Mouse (Mus musculus) neural tube, postnatal 0 days (tissue): ENCODE results near the gene Rapsn. TPM values are rescaled to one million over a fixed set of nuclear protein-coding genes. Genes with fewer than 3 reads are reported as not detected.

ENCODE experiments used
- polyA plus RNA-seq: library from polyadenylated mRNA; unstranded; fragments of >200 nt; fragmentation: Nextera tagmentation; extraction: Ambion mirVana; gene quantifications from 2 replicates; pipeline ENCODE4 v1.2.1, GENCODE M21; 2015

Rapsn gene
- polyA plus RNA-seq, result 1.3 and 1.5 TPM in 2 replicates

GRCm38 (mm10) chr2:91035385-91035784 lies at the start of gene Rapsn:
TSS of gene Rapsn (plus strand) at chr2:91035620.

DNA sequence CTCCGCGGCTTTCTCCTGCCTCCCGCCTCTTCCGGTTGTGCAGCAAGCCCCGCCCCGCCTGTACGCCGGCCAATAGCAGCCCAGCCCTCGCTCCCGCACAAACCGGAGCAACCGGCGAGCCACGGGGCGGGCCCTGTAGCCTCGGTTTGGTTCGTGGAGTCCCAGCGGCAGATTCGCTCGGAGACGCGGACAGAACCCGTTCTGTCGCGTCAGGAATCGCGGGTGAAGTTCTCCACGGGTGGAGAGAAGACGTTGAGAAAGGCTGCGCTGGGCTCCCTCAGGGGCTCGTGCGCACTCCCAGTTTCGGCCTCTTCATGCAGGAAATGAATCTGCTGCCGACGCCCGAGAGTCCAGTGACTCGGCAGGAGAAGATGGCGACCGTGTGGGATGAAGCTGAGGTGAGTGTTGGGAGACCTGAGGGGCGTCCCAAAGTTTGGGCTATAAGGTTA lies 18.5 kb downstream of the Rapsn start, which contains the start of gene Psmc3:
Psmc3 (plus strand) TSS at position 76 of the 449 bp plus-strand sequence.

DNA sequence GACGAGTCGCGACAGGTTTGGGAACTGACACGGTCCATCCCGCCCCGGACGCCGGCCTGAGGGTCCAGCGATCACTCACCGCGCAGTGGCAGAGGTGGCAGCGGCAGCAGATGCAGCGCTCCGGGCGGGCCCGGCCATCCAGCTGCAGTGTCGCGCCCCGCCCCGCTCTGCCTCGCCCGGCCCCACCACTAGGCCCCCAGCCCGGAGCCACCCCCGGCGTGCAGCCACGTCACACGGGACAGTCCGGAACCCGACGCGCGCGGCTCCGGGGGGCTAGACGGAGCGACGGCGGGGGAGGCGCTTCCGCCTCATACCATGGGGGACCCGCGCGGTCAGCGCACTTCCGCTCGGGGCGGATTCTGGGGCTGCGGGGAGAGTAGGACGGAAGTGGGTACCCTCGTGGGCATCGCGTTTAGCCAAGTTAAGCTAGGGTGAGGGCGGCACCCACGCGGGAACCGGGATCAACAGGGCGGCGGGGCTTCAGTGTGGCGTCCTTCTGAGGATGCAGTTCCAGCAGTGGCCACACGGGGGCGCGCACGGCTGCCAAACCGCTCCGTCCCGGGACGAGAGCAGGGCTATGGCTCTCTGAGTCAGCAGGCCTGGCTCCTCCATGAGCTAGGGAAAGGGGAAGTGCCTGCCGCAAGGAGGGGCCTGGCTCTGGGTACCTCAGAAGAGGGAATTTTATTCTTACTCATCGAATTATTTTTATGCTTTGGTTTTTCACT lies 34.8 kb downstream of the Rapsn start, which contains the start of gene Slc39a13:
Slc39a13 (minus strand) TSS at position 342 of the 725 bp plus-strand sequence.

DNA sequence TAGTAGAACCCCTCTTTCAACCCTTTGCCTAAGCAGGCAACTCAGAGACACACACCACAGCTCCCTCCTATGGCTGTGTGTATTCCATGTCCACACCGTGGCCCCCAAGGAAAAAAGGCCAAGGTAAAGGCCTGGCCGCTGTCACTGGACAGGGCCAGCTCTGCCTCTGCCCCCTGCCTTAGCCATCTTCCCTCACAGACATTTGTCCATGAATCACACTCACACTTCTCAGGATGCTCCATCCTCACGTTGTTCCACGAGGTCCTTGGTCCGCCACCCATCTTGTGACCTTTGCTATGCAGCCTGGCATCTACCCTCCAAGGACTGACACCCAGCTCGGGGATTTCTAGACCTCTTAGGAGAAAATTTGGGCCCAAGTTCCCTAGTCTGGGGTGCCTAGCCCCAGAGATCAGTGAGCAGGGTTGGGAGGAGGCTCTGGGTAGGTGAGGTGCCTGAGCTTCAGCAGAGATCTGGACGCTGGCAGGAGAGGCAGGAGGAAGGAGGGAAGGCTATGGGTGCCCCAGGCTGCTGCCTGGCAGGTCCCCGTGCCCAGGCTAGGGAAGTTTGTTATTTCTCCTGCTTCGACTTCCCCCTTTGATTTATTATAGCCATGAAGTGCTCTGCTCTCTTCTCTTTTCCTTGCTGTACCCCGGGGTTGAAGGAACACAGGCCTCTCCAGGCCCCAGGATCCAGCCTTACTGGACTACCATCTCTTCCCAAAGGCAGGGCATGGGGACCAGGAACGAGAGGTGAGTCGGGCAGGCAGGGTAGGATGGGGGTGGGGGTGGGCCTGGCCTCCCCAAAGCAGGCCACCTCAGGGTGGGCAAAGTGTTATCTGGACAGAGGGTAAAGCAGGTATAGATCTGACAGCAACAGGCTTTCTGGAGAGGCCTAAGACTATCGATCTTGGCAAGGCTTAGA lies 46.6 kb downstream of the Rapsn start, which contains the start of gene Spi1:
Spi1 (plus strand) TSS at position 616 of the 921 bp plus-strand sequence.

Other genes with a start within 250 kb of the Rapsn start
- gene Mtch2, start 188.5 kb upstream of the Rapsn start, polyA plus RNA-seq, result 208 and 216 TPM in 2 replicates
- 325 and 366 TPM in 2 replicates for gene C1qtnf4, start 149.8 kb upstream of the Rapsn start, polyA plus RNA-seq
- 39.9 and 40.1 TPM in 2 replicates for gene Kbtbd4, start 130.9 kb upstream of the Rapsn start, polyA plus RNA-seq
- gene Ndufs3, start 130.8 kb upstream of the Rapsn start, polyA plus RNA-seq, result 280 and 302 TPM in 2 replicates
- 49.7 and 53.5 TPM in 2 replicates for gene Celf1, start 95.2 kb upstream of the Rapsn start, polyA plus RNA-seq
- 229 and 245 TPM in 2 replicates for gene Psmc3, start 18.4 kb downstream of the Rapsn start, polyA plus RNA-seq
- 28.0 and 30.3 TPM in 2 replicates for gene Slc39a13, start 34.8 kb downstream of the Rapsn start, polyA plus RNA-seq
- gene Spi1, start 46.8 kb downstream of the Rapsn start, polyA plus RNA-seq, result 7.3 and 7.9 TPM in 2 replicates
- gene Mybpc3, start 82.5 kb downstream of the Rapsn start, polyA plus RNA-seq, result 0.09 TPM in 1 of 2 replicates, not detected in the other
- 31.9 and 36.3 TPM in 2 replicates for gene Madd, start 148.2 kb downstream of the Rapsn start, polyA plus RNA-seq
- 2.1 and 2.5 TPM in 2 replicates for gene Nr1h3, start 167.2 kb downstream of the Rapsn start, polyA plus RNA-seq
- 29.8 and 31.3 TPM in 2 replicates for gene Acp2, start 167.3 kb downstream of the Rapsn start, polyA plus RNA-seq
- gene Ddb2, start 201.4 kb downstream of the Rapsn start, polyA plus RNA-seq, result 11.7 and 13.5 TPM in 2 replicates
- gene Pacsin3, start 220.3 kb downstream of the Rapsn start, polyA plus RNA-seq, result 28.1 and 28.7 TPM in 2 replicates
- gene Arfgap2, start 229.4 kb downstream of the Rapsn start, polyA plus RNA-seq, result 51.3 and 54.3 TPM in 2 replicates